Mouse (Mus musculus) CH12.LX (cell line): ENCODE data around the gene Rem1. TPM values are rescaled to one million over a fixed set of nuclear protein-coding genes. Genes with fewer than 3 reads are reported as not detected.

Experiments used
- DNase-seq: peaks from one replicate; pipeline ENCODE4 v3.0.0-alpha.2; 2013; ENCODE audit errors: extremely low read depth
- H3K27ac ChIP-seq: 2 replicates; pipeline ENCODE4 v1.5.1; 2012; ENCODE audit warnings: low read depth, mild to moderate bottlenecking, control low read depth, moderate library complexity; ENCODE audit not compliant: insufficient read depth
- H3K27me3 ChIP-seq: replicated peaks from 2 replicates; pipeline ENCODE3; 2012; ENCODE audit warnings: inconsistent platforms
- H3K36me3 ChIP-seq, 2 experiments: replicated peaks in 1 of 2; 2 replicates each; pipeline versions ENCODE3 to v1.6.1; 2012; ENCODE audit warnings: inconsistent platforms in 1 of 2, low read length in 1 of 2, mild to moderate bottlenecking in 1 of 2, mixed read lengths in 1 of 2, moderate library complexity in 1 of 2; ENCODE audit not compliant: control insufficient read depth in 1 of 2, insufficient read depth in 1 of 2
- H3K4me1 ChIP-seq, 2 experiments: 2 replicates each; pipeline ENCODE4 v1.6.1; 2012; ENCODE audit warnings: inconsistent platforms in 1 of 2, moderate library complexity in 1 of 2; ENCODE audit not compliant: insufficient read depth in 2 of 2, control insufficient read depth in 1 of 2
- H3K4me2 ChIP-seq: 2 replicates; pipeline ENCODE4 v1.6.1; 2012; ENCODE audit warnings: low read depth, mild to moderate bottlenecking, control low read depth; ENCODE audit not compliant: poor library complexity, insufficient read depth, severe bottlenecking
- H3K4me3 ChIP-seq, 3 experiments: fragments of 150-350 bp in 1 of 3; sonication (generic) in 1 of 3; replicated peaks in 1 of 3; 2 replicates each; pipeline versions ENCODE3 to v1.5.1; 2011 to 2012; ENCODE audit warnings: low read depth in 2 of 3, low read length in 2 of 3, mild to moderate bottlenecking in 2 of 3, moderate library complexity in 2 of 3, control low read depth in 1 of 3, improper control_type of control experiment in 1 of 3, inconsistent platforms in 1 of 3, mixed read lengths in 1 of 3; ENCODE audit not compliant: poor library complexity in 1 of 3
- H3K79me2 ChIP-seq: replicated peaks from 2 replicates; pipeline ENCODE4 v1.6.1; 2012; ENCODE audit warnings: mild to moderate bottlenecking, moderate library complexity; ENCODE audit not compliant: control insufficient read depth, poor library complexity, insufficient read depth, severe bottlenecking; ENCODE audit errors: extremely low read depth
- H3K9ac ChIP-seq: 2 replicates; pipeline ENCODE4 v1.6.1; 2012; ENCODE audit warnings: low read depth, mild to moderate bottlenecking, control low read depth, moderate library complexity; ENCODE audit not compliant: insufficient read depth
- H3K9me3 ChIP-seq: replicated peaks from 2 replicates; pipeline ENCODE3; 2012; ENCODE audit warnings: low read length, inconsistent platforms, mixed read lengths
- CHD1 ChIP-seq: IDR thresholded peaks from 2 replicates; pipeline ENCODE4 v1.6.1; 2012; ENCODE audit warnings: low read depth, low read length, improper control_type of control experiment, inconsistent platforms
- CTCF ChIP-seq, 2 experiments: IDR thresholded peaks in 1 of 2; conservative IDR thresholded peaks in 1 of 2; 2 replicates each; pipeline ENCODE4 v1.5.1; 2011 to 2012; ENCODE audit warnings: low read depth in 2 of 2, low read length in 2 of 2, improper control_type of control experiment in 1 of 2, inconsistent platforms in 1 of 2, mild to moderate bottlenecking in 1 of 2, moderate library complexity in 1 of 2
- E2F4 ChIP-seq: IDR thresholded peaks from 2 replicates; pipeline ENCODE4 v1.6.1; 2011; ENCODE audit warnings: low read depth, low read length, improper control_type of control experiment; ENCODE audit not compliant: insufficient replicate concordance
- ELF1 ChIP-seq: IDR thresholded peaks from 2 replicates; pipeline ENCODE4 v1.6.1; 2014; ENCODE audit warnings: low read depth, mild to moderate bottlenecking, inconsistent platforms, low read length, improper control_type of control experiment
- HCFC1 ChIP-seq: IDR thresholded peaks from 2 replicates; pipeline ENCODE4 v1.6.1; 2012; ENCODE audit warnings: low read depth, mild to moderate bottlenecking, inconsistent platforms, low read length, improper control_type of control experiment
- IRF4 ChIP-seq: IDR thresholded peaks from 2 replicates; pipeline ENCODE4 v1.6.1; 2014; ENCODE audit warnings: low read depth, mild to moderate bottlenecking, inconsistent platforms, low read length, improper control_type of control experiment
- JUN ChIP-seq: IDR thresholded peaks from 2 replicates; pipeline ENCODE4 v1.6.1; 2011; ENCODE audit warnings: low read depth, mild to moderate bottlenecking, low read length, improper control_type of control experiment, moderate library complexity; ENCODE audit not compliant: insufficient read depth
- JUND ChIP-seq: conservative IDR thresholded peaks from 2 replicates; pipeline ENCODE4 v1.6.1; 2011; ENCODE audit warnings: low read depth, low read length, improper control_type of control experiment
- MAX ChIP-seq: IDR thresholded peaks from 2 replicates; pipeline ENCODE4 v1.6.1; 2011; ENCODE audit warnings: low read length, improper control_type of control experiment
- MAZ ChIP-seq: IDR thresholded peaks from 2 replicates; pipeline ENCODE4 v1.6.1; 2012; ENCODE audit warnings: low read depth, mild to moderate bottlenecking, inconsistent platforms, low read length, improper control_type of control experiment, moderate library complexity
- NRF1 ChIP-seq: IDR thresholded peaks from 2 replicates; pipeline ENCODE4 v1.6.1; 2014; ENCODE audit warnings: low read depth, mild to moderate bottlenecking, inconsistent platforms, low read length, improper control_type of control experiment, moderate library complexity
- POLR2AphosphoS2 ChIP-seq: IDR thresholded peaks from 2 replicates; pipeline ENCODE4 v1.6.1; 2011; ENCODE audit warnings: low read depth, low read length, improper control_type of control experiment
- RAD21 ChIP-seq: IDR thresholded peaks from 2 replicates; pipeline ENCODE4 v1.6.1; 2011; ENCODE audit warnings: low read depth, mild to moderate bottlenecking, low read length, improper control_type of control experiment, moderate library complexity
- USF1 ChIP-seq: IDR thresholded peaks from 2 replicates; pipeline ENCODE4 v1.6.1; 2014; ENCODE audit warnings: low read depth, mild to moderate bottlenecking, inconsistent platforms, low read length, improper control_type of control experiment
- USF2 ChIP-seq: conservative IDR thresholded peaks from 2 replicates; pipeline ENCODE4 v1.6.1; 2011; ENCODE audit warnings: low read depth, low read length, improper control_type of control experiment
- ZMIZ1 ChIP-seq: IDR thresholded peaks from 2 replicates; pipeline ENCODE4 v1.6.1; 2012; ENCODE audit warnings: low read depth, mild to moderate bottlenecking, inconsistent platforms, low read length, improper control_type of control experiment
- ZNF384 ChIP-seq: IDR thresholded peaks from 2 replicates; pipeline ENCODE4 v1.6.1; 2012; ENCODE audit warnings: low read depth, low read length, improper control_type of control experiment, inconsistent platforms
- dilution Hi-C: fragments of 300-500 bp; cut with MboI; formaldehyde crosslinking; loops from 2 replicates; pipeline ENCODE4 v1.14.3; 2020; ENCODE audit warnings: low sequenced_read_pairs; ENCODE audit not compliant: extremely low pct_unique_long_range_greater_than_20kb, extremely low pct_ligation_motif_present
- in situ Hi-C: fragments of 300-500 bp; cut with MboI; formaldehyde crosslinking; loops from 3 replicates; pipeline ENCODE4 v1.14.3; 2019; ENCODE audit warnings: low sequenced_read_pairs, low pct_ligation_motif_present, low pct_unique_long_range_greater_than_20kb, mixed read lengths
- polyA plus RNA-seq: library from polyadenylated mRNA; unstranded; fragments of >175 nt; gene quantifications from 2 replicates; pipeline ENCODE4 v1.2.1, GENCODE M21; 2012; ENCODE audit warnings: low read depth; ENCODE audit not compliant: insufficient read length
- total RNA-seq, 2 experiments: library from RNA; depleted of rRNA; stranded (reverse); fragments of 300-350 nt in 1 of 2; fragments of >200 nt in 1 of 2; gene quantifications; 2 replicates each; pipeline ENCODE4 v1.2.3; 2012 to 2014

The Rem1 gene
- total and polyA plus RNA-seq, 3 experiments: 0.55 to 0.82 (median 0.80) TPM

- no peak overlapping the region for H3K4me2 ChIP-seq
- H3K27ac ChIP-seq: no peak overlapping the region
- TF ChIP-seq E2F4 (no peak), POLR2AphosphoS2 (no peak), ZNF384 (no peak), CTCF (conservative IDR thresholded peaks at IDR 0.05 in 1 of 2, IDR thresholded peaks at IDR 0.05 in 1 of 2; ENCODE audit: low read depth in 2 of 2, low read length in 2 of 2) (peak in 1 of 2 experiments; percentile 4; a peak in 1 of 4 replicates), CHD1 (no peak), MAX (no peak), ZMIZ1 (no peak)
- TF ChIP-seq, all 38 proteins: peak for 1
- H3K9me3 ChIP-seq: no peaks in the 10 kb centered on the region
- no peak overlapping the region for H3K4me3 ChIP-seq
- H3K9ac ChIP-seq: no peak overlapping the region
- no peak for DNase-seq
- dilution Hi-C loops (no loop called here), in situ Hi-C loops (loop anchor here (25.0 kb wide), 1 partner anchor 127 kb away; the partner anchor contains the start of gene Defb23)
- H3K36me3 ChIP-seq: no peaks in the 10 kb centered on the region
- peaks cover 28% of the 10 kb centered on the region for H3K27me3 ChIP-seq
- peaks cover 0 to 9% of the 10 kb centered on the region in 2 experiments; a peak in 2 of 4 replicates for H3K4me1 ChIP-seq
- no peaks in the 10 kb centered on the region for H3K79me2 ChIP-seq
Observed at GRCm38 (mm10) chr2:152589021-152589420, 37.7 kb upstream of the Rem1 start.

- Histone ChIP-seq H3K27ac (no peak within 1 kb of the TSS), H3K4me1 (peaks cover 3 to 7% of the 10 kb centered on the region in 2 experiments; a peak in 2 of 4 replicates), H3K9me3 (peaks cover 9% of the 10 kb centered on the region)
- no peak for DNase-seq
- in situ Hi-C loops: loop anchor here (25.0 kb wide), 1 partner anchor 137 kb away; the partner anchor contains the start of gene Defb23
- TF ChIP-seq E2F4 (no peak), JUND (no peak), RAD21 (no peak), CHD1 (no peak), USF1 (no peak), JUN (no peak), HCFC1 (no peak), POLR2AphosphoS2 (no peak), USF2 (no peak), MAZ (no peak), NRF1 (no peak), IRF4 (no peak), ELF1 (no peak), ZMIZ1 (no peak)
- TF ChIP-seq, all 38 proteins: peak for 0
- Histone ChIP-seq H3K79me2 (no peaks in the 10 kb centered on the region), H3K4me3 (no peak within 1 kb of the TSS), H3K4me2 (0 out of 2 replicates have a peak within 1 kb of the TSS, but pooled peaks have one; percentile 14), H3K27me3 (peaks cover 5% of the 10 kb centered on the region), H3K36me3 (no peaks in the 10 kb centered on the region), H3K9ac (no peak within 1 kb of the TSS)
- dilution Hi-C loops: no loop called here
Observed at GRCm38 (mm10) chr2:152599299-152599698, 27.5 kb upstream of the Rem1 start, which contains the start of gene Defb45. Gene Defb45 (minus strand): TSS chr2:152599399.
